Mouse (Mus musculus): ENCODE data around the gene Rhno1. TPM values are rescaled to one million over a fixed set of nuclear protein-coding genes. Genes with fewer than 3 reads are reported as not detected.

The Rhno1 gene
- total and polyA plus RNA-seq, 3 experiments = 46.8 to 137 (median 88.1) TPM

GRCm38 (mm10) chr6:128390683-128391082 is 28.0 kb upstream of the Rhno1 start (continued):
- no peak for TF ChIP-seq MEF2A (IDR thresholded peaks at IDR 0.05; ENCODE audit: extremely low read depth, insufficient replicate concordance, low read depth, low read length, poor library complexity, severe bottlenecking)
- TF ChIP-seq CTCF (IDR thresholded peaks at IDR 0.05 in 2 of 3, conservative IDR thresholded peaks at IDR 0.05 in 1 of 3; ENCODE audit: control insufficient read depth in 1 of 3, insufficient read depth in 1 of 3, low read depth in 2 of 3, low read length in 3 of 3, poor library complexity in 1 of 3, severe bottlenecking in 1 of 3) = no peak
- TF ChIP-seq MYB (IDR thresholded peaks at IDR 0.05; ENCODE audit: low read depth, low read length) = no peak

GRCm38 (mm10) chr6:128389185-128389584 is 26.5 kb upstream of the Rhno1 start:
- no peak overlapping the region for H3K27ac ChIP-seq (ENCODE audit: control insufficient read depth, low read depth, low read length)
- H3K9me3 ChIP-seq (replicated peaks; ENCODE audit: insufficient read depth, low read length) = no peaks in the 10 kb centered on the region
- no peaks in the 10 kb centered on the region for H3K36me3 ChIP-seq (ENCODE audit: control insufficient read depth in 1 of 2, insufficient read depth in 2 of 2, low read length in 2 of 2)
- H3K27me3 ChIP-seq (ENCODE audit: control insufficient read depth in 1 of 2, insufficient read depth in 2 of 2, low read length in 2 of 2) = no peaks in the 10 kb centered on the region
- H3K9ac ChIP-seq (ENCODE audit: control insufficient read depth, low read depth, low read length, poor library complexity, severe bottlenecking) = no peak overlapping the region
- H3K79me2 ChIP-seq (ENCODE audit: control insufficient read depth, insufficient read depth, low read length, poor library complexity) = no peaks in the 10 kb centered on the region
- no peak for DNase-seq (ENCODE audit: low read depth, low spot score)
- no peak overlapping the region for H3K4me3 ChIP-seq (ENCODE audit: control insufficient read depth in 1 of 2, insufficient read depth in 1 of 2, low read depth in 2 of 2, low read length in 2 of 2)
- no peak for TF ChIP-seq MAZ (IDR thresholded peaks at IDR 0.05; ENCODE audit: low read depth, low read length)
- TF ChIP-seq MYC (IDR thresholded peaks at IDR 0.05; ENCODE audit: low read depth, low read length) = no peak
- no peak for TF ChIP-seq CTCF (IDR thresholded peaks at IDR 0.05 in 2 of 3, conservative IDR thresholded peaks at IDR 0.05 in 1 of 3; ENCODE audit: control insufficient read depth in 1 of 3, insufficient read depth in 1 of 3, low read depth in 2 of 3, low read length in 3 of 3, poor library complexity in 1 of 3, severe bottlenecking in 1 of 3)
- TF ChIP-seq NELFE (IDR thresholded peaks at IDR 0.05; ENCODE audit: low read depth, low read length) = no peak
- no peak for TF ChIP-seq BHLHE40 (IDR thresholded peaks at IDR 0.05; ENCODE audit: borderline replicate concordance, low read depth, low read length)
- TF ChIP-seq CHD1 (IDR thresholded peaks at IDR 0.05; ENCODE audit: low read depth, low read length) = no peak
- no peak for TF ChIP-seq JUND (IDR thresholded peaks at IDR 0.05; ENCODE audit: low read depth, low read length)
- TF ChIP-seq MXI1 (IDR thresholded peaks at IDR 0.05; ENCODE audit: low read depth, low read length) = no peak
- no peak for TF ChIP-seq RCOR1 (IDR thresholded peaks at IDR 0.05; ENCODE audit: low read depth, low read length)
- no peak for TF ChIP-seq GATA1 (IDR thresholded peaks at IDR 0.05; ENCODE audit: low read depth, low read length)
- no peak for TF ChIP-seq MAX (IDR thresholded peaks at IDR 0.05; ENCODE audit: low read length)
- no peak for TF ChIP-seq SIN3A (IDR thresholded peaks at IDR 0.05; ENCODE audit: low read length)
- no peak for TF ChIP-seq POLR2AphosphoS5 (IDR thresholded peaks at IDR 0.05; ENCODE audit: borderline replicate concordance, low read depth, low read length)
- TF ChIP-seq KAT2A (conservative IDR thresholded peaks at IDR 0.05; ENCODE audit: low read depth, low read length) = no peak
- TF ChIP-seq ZKSCAN1 (IDR thresholded peaks at IDR 0.05; ENCODE audit: low read depth, low read length) = no peak
- TF ChIP-seq ZC3H11A (IDR thresholded peaks at IDR 0.05; ENCODE audit: low read depth, low read length) = no peak
- no peak for TF ChIP-seq ZNF384 (IDR thresholded peaks at IDR 0.05; ENCODE audit: low read depth, low read length)
- no peak for TF ChIP-seq MEF2A (IDR thresholded peaks at IDR 0.05; ENCODE audit: extremely low read depth, insufficient replicate concordance, low read depth, low read length, poor library complexity, severe bottlenecking)
- H3K4me1 ChIP-seq (ENCODE audit: control insufficient read depth in 1 of 2, insufficient read depth in 2 of 2, low read length in 2 of 2) = no peaks in the 10 kb centered on the region

Data from MEL (cell line).